Mouse (Mus musculus) liver, embryonic 16.5 days (tissue): ENCODE data around the gene Mak. TPM values are rescaled to one million over a fixed set of nuclear protein-coding genes. Genes with fewer than 3 reads are reported as not detected.
"Not testable (repeated sequence)": the region's sequence is repeated elsewhere in the genome, so short reads cannot be mapped to it uniquely, and the experiment has no call there.

ENCODE experiments used
- ATAC-seq: fragments of 200-750 bp; cut with Nextera tagmentation; 2 replicates; pipeline ENCODE4 v1.8.0; 2017; ENCODE audit warnings: low read depth, mild to moderate bottlenecking, moderate number of reproducible peaks, moderate library complexity
- H3K27ac ChIP-seq: fragments of 300-500 bp; sonication (generic); 2 replicates; pipeline ENCODE4 v1.5.1; 2014; ENCODE audit warnings: mild to moderate bottlenecking, low read length
- H3K27me3 ChIP-seq: fragments of 300-500 bp; sonication (generic); 2 replicates; pipeline ENCODE4 v1.6.1; 2014; ENCODE audit warnings: low read depth, low read length, mixed read lengths; ENCODE audit not compliant: control insufficient read depth, insufficient read depth
- H3K36me3 ChIP-seq: fragments of 300-500 bp; sonication (generic); 2 replicates; pipeline ENCODE4 v1.6.1; 2014; ENCODE audit warnings: mild to moderate bottlenecking; ENCODE audit not compliant: control insufficient read depth, insufficient read depth
- H3K4me1 ChIP-seq: fragments of 300-500 bp; sonication (generic); 2 replicates; pipeline ENCODE4 v1.6.1; 2014; ENCODE audit warnings: low read depth, low read length, mixed read lengths; ENCODE audit not compliant: control insufficient read depth
- H3K4me2 ChIP-seq: fragments of 300-500 bp; sonication (generic); 2 replicates; pipeline ENCODE4 v1.6.1; 2014; ENCODE audit warnings: low read depth, low read length, mixed read lengths
- H3K4me3 ChIP-seq: fragments of 300-500 bp; sonication (generic); 2 replicates; pipeline ENCODE4 v1.5.1; 2014; ENCODE audit warnings: low read depth, mild to moderate bottlenecking, low read length
- H3K9ac ChIP-seq: fragments of 300-500 bp; sonication (generic); 2 replicates; pipeline ENCODE4 v1.6.1; 2014; ENCODE audit warnings: low read depth, low read length
- H3K9me3 ChIP-seq: fragments of 300-500 bp; sonication (generic); replicated peaks from 2 replicates; pipeline ENCODE4 v1.6.1; 2016; ENCODE audit warnings: low read length; ENCODE audit not compliant: control insufficient read depth
- WGBS: fragments of 180-500 bp; shearing (Covaris S2); extraction: QIAGEN DNeasy Blood & Tissue Kit; methylation state at CpG from one replicate; pipeline ENCODE4 v1.1.7; 2014; ENCODE audit not compliant: insufficient replicate concordance; 5-methylcytosine and 5-hydroxymethylcytosine counted together
- polyA plus RNA-seq: library from polyadenylated mRNA; unstranded; fragments of >200 nt; fragmentation: Nextera tagmentation; extraction: Ambion mirVana; gene quantifications from 2 replicates; pipeline ENCODE4 v1.2.1, GENCODE M21; 2015

The Mak gene
- polyA plus RNA-seq, 1 experiment from 2014 or later = 0.11 TPM

- not testable (repeated sequence) for ATAC-seq, H3K27me3 ChIP-seq, H3K36me3 ChIP-seq, H3K4me3 ChIP-seq, H3K9me3 ChIP-seq, H3K4me2 ChIP-seq, H3K9ac ChIP-seq, H3K27ac ChIP-seq
- H3K4me1 ChIP-seq = peaks cover 18% of the 10 kb centered on the region
- WGBS = 58% methylated on average over 5 of the region's 5 CpGs
Measured at GRCm38 (mm10) chr13:40998537-40998936, 81.0 kb downstream of the Mak start.

GRCm38 (mm10) chr13:40994487-40995263 lies 84.8 kb downstream of the Mak start:
- Histone ChIP-seq H3K27ac (no peak overlapping the region), H3K4me2 (peak overlapping the region; percentile 18; the same call in 1 of the 2 replicates), H3K9me3 (no peaks in the 10 kb centered on the region), H3K4me1 (peaks cover 4% of the 10 kb centered on the region), H3K27me3 (no peaks in the 10 kb centered on the region), H3K9ac (no peak overlapping the region), H3K4me3 (no peak overlapping the region), H3K36me3 (no peaks in the 10 kb centered on the region)
- WGBS = 17% methylated on average over 8 of the region's 8 CpGs
- no peak for ATAC-seq

GRCm38 (mm10) chr13:40988418-40988817 lies 91.1 kb downstream of the Mak start:
- H3K4me2 ChIP-seq = no peak overlapping the region
- H3K9me3 ChIP-seq = no peaks in the 10 kb centered on the region
- no peaks in the 10 kb centered on the region for H3K36me3 ChIP-seq
- WGBS = 32% methylated on average over 2 of the region's 2 CpGs
- H3K4me3 ChIP-seq = no peak overlapping the region
- peak; percentile 56; the same call in 1 of the 2 replicates for ATAC-seq
- no peaks in the 10 kb centered on the region for H3K27me3 ChIP-seq
- peaks cover 5% of the 10 kb centered on the region; the same call in 1 of the 2 replicates for H3K4me1 ChIP-seq
- H3K27ac ChIP-seq = 0 out of 2 replicates have a peak overlapping the region, but pooled peaks have one; percentile 22
- no peak overlapping the region for H3K9ac ChIP-seq

- not testable (repeated sequence) for H3K4me2 ChIP-seq, H3K36me3 ChIP-seq, H3K27ac ChIP-seq, H3K4me3 ChIP-seq, H3K9me3 ChIP-seq, H3K9ac ChIP-seq, H3K27me3 ChIP-seq, H3K4me1 ChIP-seq
- 21% methylated on average over 4 of the region's 4 CpGs for WGBS
- peak; percentile 82 for ATAC-seq
Measured at GRCm38 (mm10) chr13:40987608-40988303, 91.8 kb downstream of the Mak start.

GRCm38 (mm10) chr13:40986081-40986480 lies 93.4 kb downstream of the Mak start:
- H3K9ac ChIP-seq = no peak overlapping the region
- H3K27ac ChIP-seq = no peak overlapping the region

GRCm38 (mm10) chr13:40982759-40983158 lies 96.7 kb downstream of the Mak start:
- no peak overlapping the region for H3K4me3 ChIP-seq
- ATAC-seq = no peak
- 63% methylated on average over 1 of the region's 1 CpGs for WGBS
- H3K27ac ChIP-seq = no peak overlapping the region
- H3K9me3 ChIP-seq = no peaks in the 10 kb centered on the region
- no peaks in the 10 kb centered on the region; the same call in 1 of the 2 replicates for H3K4me1 ChIP-seq
- H3K4me2 ChIP-seq = no peak overlapping the region
- H3K36me3 ChIP-seq = no peaks in the 10 kb centered on the region
- no peak overlapping the region for H3K9ac ChIP-seq
- H3K27me3 ChIP-seq = no peaks in the 10 kb centered on the region

More at GRCm38 (mm10) chr13:40986081-40986480, 93.4 kb downstream of the Mak start:
- 64% methylated on average over 5 of the region's 5 CpGs for WGBS
- H3K4me3 ChIP-seq = no peak overlapping the region
- H3K36me3 ChIP-seq = no peaks in the 10 kb centered on the region
- no peak overlapping the region for H3K4me2 ChIP-seq
- peaks cover 5% of the 10 kb centered on the region; the same call in 1 of the 2 replicates for H3K4me1 ChIP-seq
- H3K9me3 ChIP-seq = no peaks in the 10 kb centered on the region
- H3K27me3 ChIP-seq = no peaks in the 10 kb centered on the region
- ATAC-seq = no peak

- Histone ChIP-seq H3K36me3 (no peaks in the 10 kb centered on the region), H3K9ac (no peak overlapping the region), H3K4me1 (no peaks in the 10 kb centered on the region), H3K4me3 (no peak overlapping the region), H3K9me3 (no peaks in the 10 kb centered on the region), H3K4me2 (no peak overlapping the region), H3K27me3 (no peaks in the 10 kb centered on the region), H3K27ac (no peak overlapping the region)
- no peak for ATAC-seq
- 44% methylated on average over 2 of the region's 2 CpGs for WGBS
Measured at GRCm38 (mm10) chr13:40979321-40979720, 100.2 kb downstream of the Mak start.

GRCm38 (mm10) chr13:40978652-40979051 lies 100.9 kb downstream of the Mak start:
- Histone ChIP-seq H3K27me3 (no peaks in the 10 kb centered on the region), H3K27ac (no peak overlapping the region), H3K4me3 (no peak overlapping the region), H3K9ac (no peak overlapping the region), H3K4me1 (no peaks in the 10 kb centered on the region), H3K4me2 (no peak overlapping the region), H3K9me3 (no peaks in the 10 kb centered on the region), H3K36me3 (no peaks in the 10 kb centered on the region)
- WGBS = 22% methylated on average over 4 of the region's 4 CpGs
- ATAC-seq = no peak

GRCm38 (mm10) chr13:40977609-40978008 lies 101.9 kb downstream of the Mak start:
- no peak for ATAC-seq
- Histone ChIP-seq H3K27ac (no peak overlapping the region), H3K36me3 (no peaks in the 10 kb centered on the region)

More at GRCm38 (mm10) chr13:40977609-40978008, 101.9 kb downstream of the Mak start:
- Histone ChIP-seq H3K4me1 (no peaks in the 10 kb centered on the region), H3K9ac (no peak overlapping the region), H3K27me3 (no peaks in the 10 kb centered on the region), H3K9me3 (no peaks in the 10 kb centered on the region), H3K4me3 (no peak overlapping the region), H3K4me2 (no peak overlapping the region)
- 11% methylated on average over 7 of the region's 7 CpGs for WGBS
